Mouse (Mus musculus): Measurements from ENCODE around the gene Thop1. TPM values are rescaled to one million over a fixed set of nuclear protein-coding genes. Genes with fewer than 3 reads are reported as not detected.
"Not testable (repeated sequence)": the region's sequence is repeated elsewhere in the genome, so short reads cannot be mapped to it uniquely, and the experiment has no call there.

Thop1 gene
- 10 to 100 TPM; 50.5 to 50.6 TPM for total RNA-seq (2021)
- long read RNA-seq, transcript Thop1-201 (13 exons, 2,832 nt) = major isoform, 86 of 110 reads
- long read RNA-seq, partial matches to known transcripts = 9 of 110 reads
- long read RNA-seq, other reads (novel, unspliced or antisense) = 15 of 110 reads

- DNase-seq (ENCODE audit: low spot score in 2 of 2) = peak; percentile 98 to 99
Observed at GRCm38 (mm10) chr10:81069836-81070235, at the start of gene Thop1. Thop1 (plus strand) TSS chr10:81070035.

- no peak for DNase-seq (ENCODE audit: low spot score in 2 of 2)
Observed at GRCm38 (mm10) chr10:81020207-81020606, 49.6 kb upstream of the Thop1 start.

- no peak for DNase-seq (ENCODE audit: low spot score in 2 of 2)
Observed at GRCm38 (mm10) chr10:81021547-81022110, 48.2 kb upstream of the Thop1 start.

- DNase-seq (ENCODE audit: low spot score in 2 of 2) = no peak
Observed at GRCm38 (mm10) chr10:81022744-81023143, 47.1 kb upstream of the Thop1 start.

- DNase-seq (ENCODE audit: low spot score in 2 of 2) = no peak
Observed at GRCm38 (mm10) chr10:81024346-81024937, 45.4 kb upstream of the Thop1 start.

- no peak for DNase-seq (ENCODE audit: low spot score in 2 of 2)
Observed at GRCm38 (mm10) chr10:81025047-81025621, 44.7 kb upstream of the Thop1 start.

GRCm38 (mm10) chr10:81025639-81026275 is 44.1 kb upstream of the Thop1 start, which contains the start of gene Diras1:
Diras1 (minus strand) TSS chr10:81025662.
- DNase-seq (ENCODE audit: low spot score in 2 of 2) = no peak

- DNase-seq (ENCODE audit: low spot score in 2 of 2) = no peak
Observed at GRCm38 (mm10) chr10:81026857-81027256, 43.0 kb upstream of the Thop1 start.

GRCm38 (mm10) chr10:81027331-81027730 is 42.5 kb upstream of the Thop1 start:
- DNase-seq (ENCODE audit: low spot score in 2 of 2) = no peak

GRCm38 (mm10) chr10:81028219-81028618 is 41.6 kb upstream of the Thop1 start:
- DNase-seq (ENCODE audit: low spot score in 2 of 2) = no peak

- DNase-seq (ENCODE audit: low spot score in 2 of 2) = peak in 1 of 2 experiments; percentile 67
Observed at GRCm38 (mm10) chr10:81029031-81029430, 40.8 kb upstream of the Thop1 start.

GRCm38 (mm10) chr10:81033586-81033985 is 36.2 kb upstream of the Thop1 start:
- no peak for DNase-seq (ENCODE audit: low spot score in 2 of 2)

- no peak for DNase-seq (ENCODE audit: low spot score in 2 of 2)
Observed at GRCm38 (mm10) chr10:81036251-81036650, 33.6 kb upstream of the Thop1 start.

- peak; percentile 97 to 100 for DNase-seq (ENCODE audit: low spot score in 2 of 2)
Observed at GRCm38 (mm10) chr10:81036988-81037580, 32.8 kb upstream of the Thop1 start, which contains the start of gene Slc39a3. Slc39a3 (minus strand) TSS chr10:81037426.

- peak; percentile 54 to 83 for DNase-seq (ENCODE audit: low spot score in 2 of 2)
Observed at GRCm38 (mm10) chr10:81041458-81042175, 28.2 kb upstream of the Thop1 start.

GRCm38 (mm10) chr10:81045246-81045645 is 24.6 kb upstream of the Thop1 start:
- not testable (repeated sequence) for DNase-seq (ENCODE audit: low spot score in 2 of 2)

- DNase-seq (ENCODE audit: low spot score in 2 of 2) = no peak
Observed at GRCm38 (mm10) chr10:81050645-81051044, 19.2 kb upstream of the Thop1 start.

GRCm38 (mm10) chr10:81051133-81051532 is 18.7 kb upstream of the Thop1 start:
- DNase-seq (ENCODE audit: low spot score in 2 of 2) = no peak

GRCm38 (mm10) chr10:81052577-81052976 is 17.3 kb upstream of the Thop1 start:
- DNase-seq (ENCODE audit: low spot score in 2 of 2) = no peak

GRCm38 (mm10) chr10:81055169-81055568 is 14.7 kb upstream of the Thop1 start:
- DNase-seq (ENCODE audit: low spot score in 2 of 2) = no peak

Data from layer of hippocampus, adult 18-20 months (tissue).